Mouse (Mus musculus): ENCODE measurements around the gene Fcgr3. TPM values are rescaled to one million over a fixed set of nuclear protein-coding genes. Genes with fewer than 3 reads are reported as not detected.

Gene Fcgr3
- polyA plus RNA-seq, 1 experiment = 21.5 TPM

- DNase-seq (ENCODE audit: extremely low spot score in 1 of 2, low spot score in 1 of 2) = no peak
Measured at GRCm38 (mm10) chr1:171059203-171059602, 5.5 kb downstream of the Fcgr3 start.

GRCm38 (mm10) chr1:171057253-171057652 lies 7.5 kb downstream of the Fcgr3 start:
- DNase-seq (ENCODE audit: extremely low spot score in 1 of 2, low spot score in 1 of 2) = no peak

- DNase-seq (ENCODE audit: extremely low spot score in 1 of 2, low spot score in 1 of 2) = no peak
Measured at GRCm38 (mm10) chr1:171053305-171053704, 11.4 kb downstream of the Fcgr3 start.

- DNase-seq (ENCODE audit: extremely low spot score in 1 of 2, low spot score in 1 of 2) = no peak
Measured at GRCm38 (mm10) chr1:171050774-171051173, 14.0 kb downstream of the Fcgr3 start.

- no peak for DNase-seq (ENCODE audit: extremely low spot score in 1 of 2, low spot score in 1 of 2)
Measured at GRCm38 (mm10) chr1:171049263-171049662, 15.5 kb downstream of the Fcgr3 start.

- DNase-seq (ENCODE audit: extremely low spot score in 1 of 2, low spot score in 1 of 2) = no peak
Measured at GRCm38 (mm10) chr1:171046501-171046900, 18.2 kb downstream of the Fcgr3 start.

GRCm38 (mm10) chr1:171045079-171045465 lies 19.7 kb downstream of the Fcgr3 start:
- no peak for DNase-seq (ENCODE audit: extremely low spot score in 1 of 2, low spot score in 1 of 2)

- peak; percentile 70 to 92 for DNase-seq (ENCODE audit: extremely low spot score in 1 of 2, low spot score in 1 of 2)
Measured at GRCm38 (mm10) chr1:171044365-171045078, 20.2 kb downstream of the Fcgr3 start.

- no peak for DNase-seq (ENCODE audit: extremely low spot score in 1 of 2, low spot score in 1 of 2)
Measured at GRCm38 (mm10) chr1:171043594-171044153, 21.1 kb downstream of the Fcgr3 start.

GRCm38 (mm10) chr1:171039880-171040279 lies 24.9 kb downstream of the Fcgr3 start:
- DNase-seq (ENCODE audit: extremely low spot score in 1 of 2, low spot score in 1 of 2) = no peak

GRCm38 (mm10) chr1:171039135-171039534 lies 25.6 kb downstream of the Fcgr3 start:
- no peak for DNase-seq (ENCODE audit: extremely low spot score in 1 of 2, low spot score in 1 of 2)

- peak; percentile 66 to 95 for DNase-seq (ENCODE audit: extremely low spot score in 1 of 2, low spot score in 1 of 2)
Measured at GRCm38 (mm10) chr1:171037861-171038721, 26.6 kb downstream of the Fcgr3 start.

GRCm38 (mm10) chr1:171036550-171037324 lies 28.0 kb downstream of the Fcgr3 start:
- peak; percentile 28 to 96 for DNase-seq (ENCODE audit: extremely low spot score in 1 of 2, low spot score in 1 of 2)

GRCm38 (mm10) chr1:171035611-171036010 lies 29.1 kb downstream of the Fcgr3 start:
- DNase-seq (ENCODE audit: extremely low spot score in 1 of 2, low spot score in 1 of 2) = no peak

GRCm38 (mm10) chr1:171034201-171034600 lies 30.5 kb downstream of the Fcgr3 start:
- DNase-seq (ENCODE audit: extremely low spot score in 1 of 2, low spot score in 1 of 2) = peak in 1 of 2 experiments; percentile 51

- peak; percentile 66 to 97 for DNase-seq (ENCODE audit: extremely low spot score in 1 of 2, low spot score in 1 of 2)
Measured at GRCm38 (mm10) chr1:171033756-171034155, 31.0 kb downstream of the Fcgr3 start.

- DNase-seq (ENCODE audit: extremely low spot score in 1 of 2, low spot score in 1 of 2) = peak in 1 of 2 experiments; percentile 53
Measured at GRCm38 (mm10) chr1:171033196-171033595, 31.5 kb downstream of the Fcgr3 start.

- DNase-seq (ENCODE audit: extremely low spot score in 1 of 2, low spot score in 1 of 2) = no peak
Measured at GRCm38 (mm10) chr1:171032691-171033090, 32.0 kb downstream of the Fcgr3 start.

GRCm38 (mm10) chr1:171031752-171032151 lies 33.0 kb downstream of the Fcgr3 start:
- no peak for DNase-seq (ENCODE audit: extremely low spot score in 1 of 2, low spot score in 1 of 2)

- peak; percentile 20 to 60 for DNase-seq (ENCODE audit: extremely low spot score in 1 of 2, low spot score in 1 of 2)
Measured at GRCm38 (mm10) chr1:171019311-171019950, 45.3 kb downstream of the Fcgr3 start.

All from frontal cortex, adult 2 months (tissue).